Mouse (Mus musculus): ENCODE data around the gene Picalm. TPM values are rescaled to one million over a fixed set of nuclear protein-coding genes. Genes with fewer than 3 reads are reported as not detected.

Picalm gene
- total RNA-seq, 1 experiment = 125 TPM

- no peak overlapping the region for H3K9ac ChIP-seq (ENCODE audit: insufficient read depth, low read depth, low read length, poor library complexity, severe bottlenecking)
- H3K9me3 ChIP-seq (ENCODE audit: control insufficient read depth, insufficient read depth, low read depth, low read length) = no peaks in the 10 kb centered on the region
- in situ Hi-C loops (cut with MboI; ENCODE audit: low sequenced_read_pairs in 2 of 2, unreplicated experiment in 2 of 2) = no loop called here
- no peak for DNase-seq (ENCODE audit: low read depth, low spot score)
- TF ChIP-seq ZC3H11A (IDR thresholded peaks at IDR 0.05; ENCODE audit: borderline replicate concordance, low read depth, low read length) = no peak
- TF ChIP-seq ZNF384 (IDR thresholded peaks at IDR 0.05; ENCODE audit: low read depth, low read length) = no peak
- no peak for TF ChIP-seq HCFC1 (IDR thresholded peaks at IDR 0.05; ENCODE audit: borderline replicate concordance, insufficient read depth, low read length)
- TF ChIP-seq MAFK (IDR thresholded peaks at IDR 0.05; ENCODE audit: insufficient read depth, low read depth, low read length) = no peak
- no peak for TF ChIP-seq CHD2 (IDR thresholded peaks at IDR 0.05; ENCODE audit: low read depth, low read length)
- no peak overlapping the region for H3K27ac ChIP-seq (ENCODE audit: insufficient read depth, low read depth, low read length, poor library complexity, severe bottlenecking)
- H3K4me1 ChIP-seq (ENCODE audit: control insufficient read depth in 2 of 2, insufficient read depth in 2 of 2, low read length in 2 of 2, poor library complexity in 1 of 2) = 0 out of 4 replicates have a peak, but pooled peaks cover 0 to 2% of the 10 kb centered on the region in 2 experiments
- H3K4me3 ChIP-seq (ENCODE audit: insufficient read depth in 1 of 2, low read depth in 1 of 2, low read length in 2 of 2, poor library complexity in 1 of 2, severe bottlenecking in 1 of 2) = no peak overlapping the region
- H3K36me3 ChIP-seq (ENCODE audit: control insufficient read depth, insufficient read depth, low read length, poor library complexity, severe bottlenecking) = no peaks in the 10 kb centered on the region
Observed at GRCm38 (mm10) chr7:90090996-90091395, 39.0 kb upstream of the Picalm start.

GRCm38 (mm10) chr7:90091756-90092155, 38.3 kb upstream of the Picalm start:
- DNase-seq (ENCODE audit: low read depth, low spot score) = no peak
- no peak overlapping the region for H3K9ac ChIP-seq (ENCODE audit: insufficient read depth, low read depth, low read length, poor library complexity, severe bottlenecking)
- 0 out of 4 replicates have a peak, but pooled peaks cover 0 to 2% of the 10 kb centered on the region in 2 experiments for H3K4me1 ChIP-seq (ENCODE audit: control insufficient read depth in 2 of 2, insufficient read depth in 2 of 2, low read length in 2 of 2, poor library complexity in 1 of 2)
- no peak overlapping the region for H3K27ac ChIP-seq (ENCODE audit: insufficient read depth, low read depth, low read length, poor library complexity, severe bottlenecking)
- TF ChIP-seq CHD2 (IDR thresholded peaks at IDR 0.05; ENCODE audit: low read depth, low read length) (no peak), HCFC1 (IDR thresholded peaks at IDR 0.05; ENCODE audit: borderline replicate concordance, insufficient read depth, low read length) (no peak), ZNF384 (IDR thresholded peaks at IDR 0.05; ENCODE audit: low read depth, low read length) (no peak), MAFK (IDR thresholded peaks at IDR 0.05; ENCODE audit: insufficient read depth, low read depth, low read length) (no peak), ZC3H11A (IDR thresholded peaks at IDR 0.05; ENCODE audit: borderline replicate concordance, low read depth, low read length) (no peak)
- H3K4me3 ChIP-seq (ENCODE audit: insufficient read depth in 1 of 2, low read depth in 1 of 2, low read length in 2 of 2, poor library complexity in 1 of 2, severe bottlenecking in 1 of 2) = no peak overlapping the region
- H3K9me3 ChIP-seq (ENCODE audit: control insufficient read depth, insufficient read depth, low read depth, low read length) = no peaks in the 10 kb centered on the region
- H3K36me3 ChIP-seq (ENCODE audit: control insufficient read depth, insufficient read depth, low read length, poor library complexity, severe bottlenecking) = no peaks in the 10 kb centered on the region
- in situ Hi-C loops (cut with MboI; ENCODE audit: low sequenced_read_pairs in 2 of 2, unreplicated experiment in 2 of 2) = no loop called here

DNA sequence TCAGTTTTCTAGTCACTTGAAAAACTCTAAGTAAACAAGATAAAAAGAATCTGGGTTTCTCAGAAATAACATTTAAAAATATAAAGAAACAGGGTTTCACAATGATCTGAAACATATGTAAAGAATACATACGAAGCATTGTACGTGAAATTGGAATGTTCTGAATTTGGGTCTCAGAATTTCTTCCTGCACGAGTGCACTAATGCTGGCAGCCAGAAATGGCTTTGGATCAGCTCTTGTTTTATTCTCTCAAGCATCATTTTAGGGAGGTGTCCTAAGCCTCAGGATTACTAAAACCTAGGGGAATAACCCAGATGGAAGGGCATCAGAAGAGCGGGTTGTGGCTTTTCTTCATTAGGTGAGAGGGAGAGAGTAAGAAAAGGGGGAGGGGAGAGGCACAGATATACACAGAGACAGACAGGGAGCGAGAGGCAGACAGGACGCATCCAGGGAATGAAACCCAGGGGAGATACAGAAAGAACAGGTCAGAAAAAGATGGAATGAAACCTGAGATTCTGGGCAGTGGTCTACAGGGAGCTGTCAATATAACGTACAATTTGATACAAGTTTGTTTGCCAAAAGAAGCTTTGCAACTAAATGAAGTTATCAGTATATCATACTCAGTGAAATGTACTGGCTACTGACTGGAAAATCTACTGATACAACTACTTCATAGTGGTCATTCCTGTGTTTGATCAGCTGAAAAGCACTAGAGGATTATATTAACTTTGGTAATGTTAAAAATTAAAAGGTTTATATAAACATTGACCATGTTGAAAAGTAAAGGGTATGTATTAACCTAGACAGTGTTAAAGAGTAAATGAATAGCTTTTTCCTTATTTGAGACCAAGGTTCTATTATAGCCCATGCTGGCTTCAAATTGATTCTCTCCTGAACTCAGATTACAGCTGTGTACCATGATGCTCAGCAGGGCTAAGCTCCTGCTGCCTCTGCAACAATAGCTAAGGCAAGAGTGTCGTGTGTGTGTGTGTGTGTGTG, 37.3 kb upstream of the Picalm start:
- DNase-seq (ENCODE audit: low read depth, low spot score) = no peak
- Histone ChIP-seq H3K9ac (ENCODE audit: insufficient read depth, low read depth, low read length, poor library complexity, severe bottlenecking) (no peak overlapping the region), H3K9me3 (ENCODE audit: control insufficient read depth, insufficient read depth, low read depth, low read length) (no peaks in the 10 kb centered on the region), H3K36me3 (ENCODE audit: control insufficient read depth, insufficient read depth, low read length, poor library complexity, severe bottlenecking) (no peaks in the 10 kb centered on the region), H3K4me3 (ENCODE audit: insufficient read depth in 1 of 2, low read depth in 1 of 2, low read length in 2 of 2, poor library complexity in 1 of 2, severe bottlenecking in 1 of 2) (no peak overlapping the region), H3K4me1 (ENCODE audit: control insufficient read depth in 2 of 2, insufficient read depth in 2 of 2, low read length in 2 of 2, poor library complexity in 1 of 2) (0 out of 4 replicates have a peak, but pooled peaks cover 0 to 2% of the 10 kb centered on the region in 2 experiments), H3K27ac (ENCODE audit: insufficient read depth, low read depth, low read length, poor library complexity, severe bottlenecking) (no peak overlapping the region)
- in situ Hi-C loops (cut with MboI; ENCODE audit: low sequenced_read_pairs in 2 of 2, unreplicated experiment in 2 of 2) = no loop called here
- TF ChIP-seq ZNF384 (IDR thresholded peaks at IDR 0.05; ENCODE audit: low read depth, low read length) = no peak

DNA sequence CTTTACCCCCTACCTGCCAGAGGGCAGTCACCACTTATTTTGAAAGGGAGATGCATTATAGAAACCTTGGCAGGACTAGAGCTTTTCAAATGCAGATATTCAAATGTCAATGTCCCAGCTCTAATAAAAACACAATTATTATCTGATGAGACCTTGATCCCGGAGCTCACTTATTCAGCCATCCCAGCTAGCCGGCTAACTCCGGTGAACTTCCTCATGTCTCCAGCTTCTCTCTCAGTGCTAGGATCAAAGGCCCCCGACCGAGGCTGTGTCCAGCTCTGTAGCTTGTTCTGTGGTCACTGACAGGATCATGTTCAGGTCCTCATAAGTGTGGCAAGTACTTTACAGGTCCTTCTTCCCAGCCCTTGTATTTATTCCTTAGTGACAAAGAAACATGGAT, 34.9 kb upstream of the Picalm start:
- no peak for DNase-seq (ENCODE audit: low read depth, low spot score)
- Histone ChIP-seq H3K9me3 (ENCODE audit: control insufficient read depth, insufficient read depth, low read depth, low read length) (no peaks in the 10 kb centered on the region), H3K27ac (ENCODE audit: insufficient read depth, low read depth, low read length, poor library complexity, severe bottlenecking) (no peak overlapping the region), H3K4me1 (ENCODE audit: control insufficient read depth in 2 of 2, insufficient read depth in 2 of 2, low read length in 2 of 2, poor library complexity in 1 of 2) (peaks cover 2% of the 10 kb centered on the region in 2 experiments; a peak in 1 of 4 replicates), H3K4me3 (ENCODE audit: insufficient read depth in 1 of 2, low read depth in 1 of 2, low read length in 2 of 2, poor library complexity in 1 of 2, severe bottlenecking in 1 of 2) (no peak overlapping the region), H3K9ac (ENCODE audit: insufficient read depth, low read depth, low read length, poor library complexity, severe bottlenecking) (no peak overlapping the region), H3K36me3 (ENCODE audit: control insufficient read depth, insufficient read depth, low read length, poor library complexity, severe bottlenecking) (no peaks in the 10 kb centered on the region)
- TF ChIP-seq ZNF384 (IDR thresholded peaks at IDR 0.05; ENCODE audit: low read depth, low read length) = no peak
- TF ChIP-seq HCFC1 (IDR thresholded peaks at IDR 0.05; ENCODE audit: borderline replicate concordance, insufficient read depth, low read length) = no peak
- TF ChIP-seq ZC3H11A (IDR thresholded peaks at IDR 0.05; ENCODE audit: borderline replicate concordance, low read depth, low read length) = no peak
- no peak for TF ChIP-seq CHD2 (IDR thresholded peaks at IDR 0.05; ENCODE audit: low read depth, low read length)
- no peak for TF ChIP-seq MAFK (IDR thresholded peaks at IDR 0.05; ENCODE audit: insufficient read depth, low read depth, low read length)
- in situ Hi-C loops (cut with MboI; ENCODE audit: low sequenced_read_pairs in 2 of 2, unreplicated experiment in 2 of 2) = no loop called here
